Mouse (Mus musculus) brain, embryonic 14.5 days (tissue): Measurements from ENCODE around the gene Dhx32.

Source experiments
- CTCF ChIP-seq: fragments of 200-500 bp; IDR thresholded peaks from 2 replicates; pipeline ENCODE4 v1.5.1; 2012; ENCODE audit warnings: inconsistent platforms, mild to moderate bottlenecking, moderate library complexity, borderline replicate concordance; ENCODE audit not compliant: insufficient read depth, insufficient read length; ENCODE audit errors: extremely low read depth
- POLR2A ChIP-seq: fragments of 200-500 bp; IDR thresholded peaks from 2 replicates; pipeline ENCODE4 v1.6.1; 2012; ENCODE audit warnings: mild to moderate bottlenecking, inconsistent platforms, borderline replicate concordance; ENCODE audit not compliant: poor library complexity, insufficient read depth, insufficient read length, severe bottlenecking; ENCODE audit errors: extremely low read depth

DNA sequence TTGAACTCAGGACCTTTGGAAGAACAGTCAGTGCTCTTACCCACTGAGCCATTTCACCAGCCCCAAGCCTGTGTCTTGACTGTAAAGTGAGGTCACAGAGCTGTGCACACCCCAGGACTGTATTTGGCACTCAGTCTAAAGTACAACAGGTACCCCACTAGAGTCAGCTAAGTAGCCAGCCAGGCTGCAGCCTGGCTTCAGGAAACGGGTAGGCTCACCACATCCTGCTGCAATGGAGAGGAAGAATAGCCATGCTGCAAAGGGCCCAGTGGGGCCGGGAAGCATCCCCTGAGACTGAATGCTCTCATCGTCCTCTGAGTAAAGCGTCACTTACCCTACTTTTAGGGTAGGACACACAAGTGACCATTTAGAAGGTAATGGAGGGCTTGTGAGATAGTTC, 82.6 kb downstream of the Dhx32 start:
- TF ChIP-seq POLR2A (no peak), CTCF (no peak)
